33 mouse cellular contexts compared by ENCODE assay signal in genomic region chr10:127352187-127352586, GRCm38 (mm10). TPM values are rescaled to one million over a fixed set of nuclear protein-coding genes. Genes with fewer than 3 reads are reported as not detected.
DNase-seq lines count a peak whose midpoint lies in the region; ATAC-seq and TF ChIP-seq lines count a peak whose summit lies in the region.
"Had no signal": no experiment of that assay in that cellular context is flagged by ENCODE, and none has a peak within 500 bp of the region (broad histone marks: within the 10 kb centered on the region; RNA-seq: fewer than 3 reads in every experiment).

No protein-coding gene starts in this region.

- 0 out of 2 replicates have a peak, but pooled peaks have one; percentile 9 for TF ChIP-seq EP300 in CH12.LX (IDR thresholded peaks at IDR 0.05; ENCODE audit: low read length)
- no peak for TF ChIP-seq EP300 in liver, embryonic 14.5 days (IDR thresholded peaks at IDR 0.05; ENCODE audit: low read depth)

- no peak for TF ChIP-seq RAD21 in CH12.LX (IDR thresholded peaks at IDR 0.05; ENCODE audit: low read depth, low read length)

- peak in 1 of 2 experiments; percentile 16; a peak in 1 of 4 replicates for TF ChIP-seq CTCF in CH12.LX (conservative IDR thresholded peaks at IDR 0.05 in 1 of 2, IDR thresholded peaks at IDR 0.05 in 1 of 2; ENCODE audit: low read depth in 2 of 2, low read length in 2 of 2)
- no peak for TF ChIP-seq CTCF in liver, embryonic 14.5 days (IDR thresholded peaks at IDR 0.05; ENCODE audit: low read depth)

- H3K4me2 ChIP-seq in kidney, embryonic 16.5 days (replicated peaks; ENCODE audit: low read depth, low read length) = no peak overlapping the region
- H3K4me2 ChIP-seq in CH12.LX (ENCODE audit: insufficient read depth, low read depth, poor library complexity, severe bottlenecking) = peak overlapping the region; percentile 73; the same call in 1 of the 2 replicates
- no peak overlapping the region for H3K4me2 ChIP-seq in liver, embryonic 14.5 days (ENCODE audit: low read depth)
- H3K4me2 ChIP-seq: forebrain, embryonic 15.5 days; heart, embryonic 11.5 days; intestine, embryonic 15.5 days; midbrain, embryonic 13.5 days; neural tube, embryonic 12.5 days had no signal

- no peak for TF ChIP-seq POLR2A in CH12.LX (IDR thresholded peaks at IDR 0.05; ENCODE audit: low read depth, low read length)

- no peaks in the 10 kb centered on the region for H3K79me2 ChIP-seq in CH12.LX (replicated peaks; ENCODE audit: control insufficient read depth, extremely low read depth, insufficient read depth, poor library complexity, severe bottlenecking)

- ATAC-seq in kidney, embryonic 16.5 days (ENCODE audit: low FRiP score, low TSS enrichment) = no peak
- ATAC-seq in liver, embryonic 14.5 days (ENCODE audit: insufficient read depth) = peak; percentile 44
- ATAC-seq: forebrain, embryonic 15.5 days; hindbrain, embryonic 16.5 days; intestine, embryonic 15.5 days; midbrain, embryonic 13.5 days; Patski had no signal

- no peaks in the 10 kb centered on the region for H3K27me3 ChIP-seq in kidney, embryonic 16.5 days (ENCODE audit: insufficient read depth, low read length)
- H3K27me3 ChIP-seq in CH12.LX (replicated peaks) = no peaks in the 10 kb centered on the region
- H3K27me3 ChIP-seq in liver, embryonic 14.5 days (ENCODE audit: control insufficient read depth, insufficient read depth, low read length) = no peaks in the 10 kb centered on the region; the same call in 1 of the 2 replicates
- H3K27me3 ChIP-seq: forebrain, embryonic 15.5 days; intestine, embryonic 15.5 days had no signal

- H3K9ac ChIP-seq in kidney, embryonic 16.5 days (replicated peaks; ENCODE audit: low read length) = no peak overlapping the region
- peak overlapping the region; percentile 95 for H3K9ac ChIP-seq in CH12.LX (ENCODE audit: insufficient read depth, low read depth)
- H3K9ac ChIP-seq in liver, embryonic 14.5 days (replicated peaks) = no peak overlapping the region
- H3K9ac ChIP-seq: forebrain, embryonic 15.5 days; intestine, embryonic 15.5 days; midbrain, embryonic 13.5 days; neural tube, embryonic 12.5 days had no signal

- H3K36me3 ChIP-seq in kidney, embryonic 16.5 days (ENCODE audit: insufficient read depth, low read length) = no peaks in the 10 kb centered on the region
- H3K36me3 ChIP-seq in CH12.LX (replicated peaks in 1 of 2; ENCODE audit: control insufficient read depth in 1 of 2, insufficient read depth in 1 of 2, low read length in 1 of 2) = peaks cover 10 to 37% of the 10 kb centered on the region in 2 experiments
- H3K36me3 ChIP-seq in liver, embryonic 14.5 days (replicated peaks; ENCODE audit: control insufficient read depth, insufficient read depth, low read depth) = no peaks in the 10 kb centered on the region
- H3K36me3 ChIP-seq: embryonic facial prominence, embryonic 10.5 days; forebrain, embryonic 15.5 days; hindbrain, embryonic 10.5 days; intestine, embryonic 15.5 days; midbrain, embryonic 13.5 days; neural tube, embryonic 12.5 days had no signal

- dilution Hi-C loops in CH12.LX (cut with MboI; ENCODE audit: extremely low pct_ligation_motif_present, extremely low pct_unique_long_range_greater_than_20kb, low sequenced_read_pairs) = no loop called here

- in situ Hi-C loops in CH12.LX (cut with MboI; ENCODE audit: low pct_ligation_motif_present, low pct_unique_long_range_greater_than_20kb, low sequenced_read_pairs) = no loop called here

- peak; percentile 32 to 83 for DNase-seq in kidney, postnatal 25 days
- DNase-seq in A20 (ENCODE audit: low read depth, low spot score) (peak; percentile 47), CH12.LX (ENCODE audit: extremely low read depth) (peak; percentile 52), adipocyte (ENCODE audit: low spot score) (no peak)
- DNase-seq in liver, embryonic 14.5 days (ENCODE audit: low read depth in 3 of 3, low spot score in 3 of 3) = no peak
- no peak for DNase-seq in spleen, adult 18-20 months
- DNase-seq: adrenal gland, adult 2 months; cerebellum, adult 11 months; cerebellum, postnatal 10 days; heart, postnatal 10 days; lung, adult 2 months; lung, postnatal 14 days; retina, postnatal 1 day; right cerebral cortex, postnatal 25 days; thymus, postnatal 4 days had no signal

- peaks cover 8% of the 10 kb centered on the region; the same call in 1 of the 2 replicates for H3K4me1 ChIP-seq in kidney, embryonic 16.5 days (ENCODE audit: insufficient read depth, low read length)
- H3K4me1 ChIP-seq in CH12.LX (ENCODE audit: control insufficient read depth in 1 of 2, insufficient read depth in 2 of 2) = peaks cover 21 to 38% of the 10 kb centered on the region in 2 experiments
- H3K4me1 ChIP-seq in liver, embryonic 14.5 days (replicated peaks; ENCODE audit: control insufficient read depth in 2 of 2, insufficient read depth in 2 of 2, low read length in 1 of 2) = no peaks in the 10 kb centered on the region; a peak in 1 of 4 replicates

- no peak overlapping the region for H3K27ac ChIP-seq in kidney, embryonic 16.5 days (ENCODE audit: low read length)
- H3K27ac ChIP-seq in CH12.LX (ENCODE audit: insufficient read depth, low read depth) = peak overlapping the region; percentile 88
- no peak overlapping the region for H3K27ac ChIP-seq in liver, embryonic 14.5 days
- H3K27ac ChIP-seq: embryonic facial prominence, embryonic 10.5 days; forebrain, embryonic 15.5 days; hindbrain, embryonic 10.5 days; intestine, embryonic 15.5 days; midbrain, embryonic 13.5 days; neural tube, embryonic 12.5 days had no signal

- H3K9me3 ChIP-seq in kidney, embryonic 16.5 days (ENCODE audit: low read length) = no peaks in the 10 kb centered on the region
- H3K9me3 ChIP-seq in CH12.LX (replicated peaks; ENCODE audit: low read length) = peaks cover 3% of the 10 kb centered on the region
- H3K9me3 ChIP-seq in liver, embryonic 14.5 days (ENCODE audit: control insufficient read depth, low read length) = no peaks in the 10 kb centered on the region
- H3K9me3 ChIP-seq: embryonic facial prominence, embryonic 10.5 days; forebrain, embryonic 15.5 days; hindbrain, embryonic 10.5 days; intestine, embryonic 15.5 days; midbrain, embryonic 13.5 days; neural tube, embryonic 12.5 days had no signal

- H3K4me3 ChIP-seq in kidney, embryonic 16.5 days (ENCODE audit: low read length) = no peak overlapping the region
- peak overlapping the region; percentile 62 to 86 (median 72) for H3K4me3 ChIP-seq in CH12.LX (replicated peaks in 1 of 3; ENCODE audit: low read depth in 2 of 3, low read length in 2 of 3, poor library complexity in 1 of 3)
- H3K4me3 ChIP-seq in liver, embryonic 14.5 days (ENCODE audit: insufficient read depth in 1 of 2, low read depth in 2 of 2, low read length in 2 of 2) = no peak overlapping the region
- H3K4me3 ChIP-seq: embryonic facial prominence, embryonic 10.5 days; forebrain, embryonic 15.5 days; hindbrain, embryonic 10.5 days; intestine, embryonic 15.5 days; midbrain, embryonic 13.5 days; neural tube, embryonic 12.5 days had no signal

- WGBS in kidney, embryonic 16.5 days = 76% methylated on average over 9 of the region's 9 CpGs
- WGBS in liver, embryonic 14.5 days (ENCODE audit: insufficient replicate concordance) = 65% methylated on average over 9 of the region's 9 CpGs

TF ChIP-seq in CH12.LX, 34 proteins besides CTCF, POLR2A, EP300 and RAD21 (continues in another document):
- 0 out of 2 replicates have a peak, but pooled peaks have one; percentile 1 for TF ChIP-seq NELFE (IDR thresholded peaks at IDR 0.05; ENCODE audit: low read depth, low read length)
- no peak; the same call in 1 of the 2 replicates for TF ChIP-seq MXI1 (IDR thresholded peaks at IDR 0.05; ENCODE audit: low read depth, low read length)
- no peak; the same call in 1 of the 2 replicates for TF ChIP-seq MAX (IDR thresholded peaks at IDR 0.05; ENCODE audit: low read length)
- TF ChIP-seq CHD2 (IDR thresholded peaks at IDR 0.05; ENCODE audit: low read length) = no peak
- no peak for TF ChIP-seq TBP (conservative IDR thresholded peaks at IDR 0.05; ENCODE audit: low read depth, low read length)
- TF ChIP-seq BHLHE40 (IDR thresholded peaks at IDR 0.05; ENCODE audit: low read depth, low read length) = no peak

RNA-seq across cellular contexts. Expression of gene Inhbe, which starts 2.0 kb away (rescaled TPM):
- polyA plus RNA-seq in kidney, embryonic 16.5 days (2015; fragmentation: Nextera tagmentation; extraction: Ambion mirVana) = 0.08 TPM in 1 of 2 replicates, not detected in the other
- total RNA-seq in CH12.LX (2012; rRNA removed) = 1.3 and 2.6 TPM in 2 replicates
- total RNA-seq in CH12.LX (2014; rRNA removed) = 0.85 and 0.89 TPM in 2 replicates
- 0.65 and 0.83 TPM in 2 replicates for polyA plus RNA-seq in CH12.LX (2012; ENCODE audit: insufficient read length, low read depth)
- 0.59 and 0.61 TPM in 2 replicates for polyA plus RNA-seq in liver, embryonic 14.5 days (2012; rRNA removed)
- 0.28 and 0.38 TPM in 2 replicates for polyA plus RNA-seq in liver, embryonic 14.5 days (2014; fragmentation: Nextera tagmentation; extraction: Ambion mirVana)
- total RNA-seq: adrenal gland, adult 2 months; gastrocnemius, adult 8-10 months; granulocyte monocyte progenitor cell, adult 5-6 weeks; heart, postnatal 10 days; layer of hippocampus, postnatal 10 days; monocyte, adult 5-6 weeks had no signal
- polyA plus RNA-seq: embryonic facial prominence, embryonic 10.5 days; forebrain, embryonic 15.5 days; heart, embryonic 11.5 days; hindbrain, embryonic 10.5 days; intestine, embryonic 15.5 days; midbrain, embryonic 13.5 days; neural tube, embryonic 12.5 days; stomach, embryonic 14.5 days had no signal

RNA-seq across cellular contexts. Expression of gene Gli1, which starts 10.4 kb away (rescaled TPM):
- polyA plus RNA-seq in kidney, embryonic 16.5 days (2015; fragmentation: Nextera tagmentation; extraction: Ambion mirVana) = 7.5 and 9.5 TPM in 2 replicates
- total RNA-seq in CH12.LX (2012; rRNA removed) = 0.13 and 0.42 TPM in 2 replicates
- total RNA-seq in CH12.LX (2014; rRNA removed) = not detected in 2 replicates
- polyA plus RNA-seq in CH12.LX (2012; ENCODE audit: insufficient read length, low read depth) = 0.10 and 0.14 TPM in 2 replicates
- 1.1 and 1.4 TPM in 2 replicates for polyA plus RNA-seq in liver, embryonic 14.5 days (2012; rRNA removed)
- 0.15 and 0.27 TPM in 2 replicates for polyA plus RNA-seq in liver, embryonic 14.5 days (2014; fragmentation: Nextera tagmentation; extraction: Ambion mirVana)
- total RNA-seq: granulocyte monocyte progenitor cell, adult 5-6 weeks; megakaryocyte progenitor cell, adult 5-6 weeks; monocyte, adult 5-6 weeks had no signal

RNA-seq across cellular contexts. Expression of gene Inhbc, which starts 18.0 kb away (rescaled TPM):
- 0.09 and 0.24 TPM in 2 replicates for polyA plus RNA-seq in kidney, embryonic 16.5 days (2015; fragmentation: Nextera tagmentation; extraction: Ambion mirVana)
- total RNA-seq in CH12.LX (2012; rRNA removed) (0.08 and 0.38 TPM in 2 replicates), CH12.LX (2014; rRNA removed) (not detected in 2 replicates)
- polyA plus RNA-seq in CH12.LX (2012; ENCODE audit: insufficient read length, low read depth) = 0.20 TPM in 1 of 2 replicates, not detected in the other
- 1.5 and 2.0 TPM in 2 replicates for polyA plus RNA-seq in liver, embryonic 14.5 days (2012; rRNA removed)
- polyA plus RNA-seq in liver, embryonic 14.5 days (2014; fragmentation: Nextera tagmentation; extraction: Ambion mirVana) = 2.1 and 2.4 TPM in 2 replicates
- total RNA-seq: gastrocnemius, adult 8-10 months; granulocyte monocyte progenitor cell, adult 5-6 weeks; heart, postnatal 10 days; layer of hippocampus, postnatal 10 days; left cerebral cortex, postnatal 10 days; megakaryocyte progenitor cell, adult 5-6 weeks; monocyte, adult 5-6 weeks had no signal
- polyA plus RNA-seq: cortical plate, adult 2 months; forebrain, embryonic 15.5 days; hindbrain, embryonic 16.5 days; lung, adult 2 months; midbrain, embryonic 13.5 days; neural tube, embryonic 12.5 days; Patski had no signal

RNA-seq across cellular contexts. Expression of gene R3hdm2, which starts 27.9 kb away (rescaled TPM):
- 28.1 and 29.0 TPM in 2 replicates for polyA plus RNA-seq in kidney, embryonic 16.5 days (2015; fragmentation: Nextera tagmentation; extraction: Ambion mirVana)
- 7.3 and 8.7 TPM in 2 replicates for total RNA-seq in CH12.LX (2012; rRNA removed)
- total RNA-seq in CH12.LX (2014; rRNA removed) = 4.2 and 7.0 TPM in 2 replicates
- polyA plus RNA-seq in CH12.LX (2012; ENCODE audit: insufficient read length, low read depth) = 23.6 and 29.2 TPM in 2 replicates
- 10.9 and 16.2 TPM in 2 replicates for polyA plus RNA-seq in liver, embryonic 14.5 days (2012; rRNA removed)
- polyA plus RNA-seq in liver, embryonic 14.5 days (2014; fragmentation: Nextera tagmentation; extraction: Ambion mirVana) = 9.0 and 14.0 TPM in 2 replicates

RNA-seq across cellular contexts. Expression of gene Arhgap9, which starts 30.4 kb away (rescaled TPM):
- polyA plus RNA-seq in kidney, embryonic 16.5 days (2015; fragmentation: Nextera tagmentation; extraction: Ambion mirVana) = 2.5 and 2.6 TPM in 2 replicates
- total RNA-seq in CH12.LX (2012; rRNA removed) (32.5 and 33.7 TPM in 2 replicates), CH12.LX (2014; rRNA removed) (32.4 and 34.0 TPM in 2 replicates)
- 42.4 and 44.7 TPM in 2 replicates for polyA plus RNA-seq in CH12.LX (2012; ENCODE audit: insufficient read length, low read depth)
- polyA plus RNA-seq in liver, embryonic 14.5 days (2012; rRNA removed) = 7.3 and 8.8 TPM in 2 replicates
- polyA plus RNA-seq in liver, embryonic 14.5 days (2014; fragmentation: Nextera tagmentation; extraction: Ambion mirVana) = 12.4 and 13.4 TPM in 2 replicates
- polyA plus RNA-seq: Patski had no signal

Comparison
In these comparisons a context has a peak if more than half of its experiments do, and no peak if none do; other contexts are left out.
1. DNase-seq: peak in kidney, postnatal 25 days (2 of 2), A20 (single experiment) and CH12.LX (single experiment); none in liver, embryonic 14.5 days (0 of 3), spleen, adult 18-20 months (0 of 2) and adipocyte (single experiment).
2. H3K4me3 ChIP-seq: peak in CH12.LX (3 of 3); none in kidney, embryonic 16.5 days (single experiment) and liver, embryonic 14.5 days (0 of 2).